Mouse (Mus musculus): ENCODE results near the gene Cemip.
"Not testable (repeated sequence)": the region's sequence is repeated elsewhere in the genome, so short reads cannot be mapped to it uniquely, and the experiment has no call there.

The Cemip gene

GRCm38 (mm10) chr7:83892333-83892669 is 194.0 kb downstream of the Cemip start:
- no peak for DNase-seq (ENCODE audit: low spot score)

- DNase-seq (ENCODE audit: low spot score) = peak; percentile 100
Measured at GRCm38 (mm10) chr7:83891433-83892332, 194.6 kb downstream of the Cemip start.

- DNase-seq (ENCODE audit: low spot score) = not testable (repeated sequence)
Measured at GRCm38 (mm10) chr7:83889946-83890345, 196.4 kb downstream of the Cemip start.

- DNase-seq (ENCODE audit: low spot score) = peak; percentile 22
Measured at GRCm38 (mm10) chr7:83889383-83889782, 196.9 kb downstream of the Cemip start.

- DNase-seq (ENCODE audit: low spot score) = no peak
Measured at GRCm38 (mm10) chr7:83886366-83887129, 199.8 kb downstream of the Cemip start.

- no peak for DNase-seq (ENCODE audit: low spot score)
Measured at GRCm38 (mm10) chr7:83885835-83886234, 200.5 kb downstream of the Cemip start.

GRCm38 (mm10) chr7:83884921-83885532 is 201.3 kb downstream of the Cemip start:
- DNase-seq (ENCODE audit: low spot score) = no peak

- peak; percentile 82 for DNase-seq (ENCODE audit: low spot score)
Measured at GRCm38 (mm10) chr7:83884021-83884658, 202.2 kb downstream of the Cemip start, which contains the start of the genes Tlnrd1 and Mesd. Gene Tlnrd1, minus strand, starts transcription at chr7:83884305. Gene Mesd, plus strand, starts transcription at chr7:83884466.

- peak; percentile 64 for DNase-seq (ENCODE audit: low spot score)
Measured at GRCm38 (mm10) chr7:83883276-83884020, 202.9 kb downstream of the Cemip start.
